Comparison of ENCODE assay signal across 8 mouse cellular contexts in genomic region chr19:15667889-15668623, GRCm38 (mm10).
DNase-seq lines count a peak whose midpoint lies in the region; ATAC-seq lines count a peak whose summit lies in the region.

No protein-coding gene starts in this region.

- H3K9me3 ChIP-seq in lung, embryonic 15.5 days, result no peaks in the 10 kb centered on the region
- H3K9me3 ChIP-seq in stomach, embryonic 16.5 days (replicated peaks; ENCODE audit: control insufficient read depth, low read length), result no peaks in the 10 kb centered on the region

- H3K9ac ChIP-seq in lung, embryonic 15.5 days, result no peak overlapping the region
- H3K9ac ChIP-seq in stomach, embryonic 16.5 days (ENCODE audit: low read length), result no peak overlapping the region

- H3K27me3 ChIP-seq in lung, embryonic 15.5 days, result no peaks in the 10 kb centered on the region
- no peaks in the 10 kb centered on the region for H3K27me3 ChIP-seq in stomach, embryonic 16.5 days (ENCODE audit: control insufficient read depth, insufficient read depth, low read length)

- no peak overlapping the region for H3K4me2 ChIP-seq in lung, embryonic 15.5 days
- no peak overlapping the region for H3K4me2 ChIP-seq in stomach, embryonic 16.5 days (ENCODE audit: low read depth, low read length)

- no peak for DNase-seq in lung, postnatal 4 days
- DNase-seq in cerebellum, postnatal 14 days, result peak; percentile 82 to 88
- peak; percentile 72 for DNase-seq in gastrocnemius, postnatal 25 days
- DNase-seq in layer of hippocampus, postnatal 14 days (ENCODE audit: low spot score in 2 of 2), result peak; percentile 40 to 54
- DNase-seq in heart, postnatal 14 days, result no peak
- DNase-seq in frontal cortex, postnatal 10 days (ENCODE audit: low spot score in 2 of 2), result no peak

- ATAC-seq in lung, embryonic 15.5 days (ENCODE audit: borderline replicate concordance, extremely low read depth, low FRiP score, low TSS enrichment), result peak; percentile 23; the same call in 1 of the 2 replicates
- ATAC-seq in stomach, embryonic 16.5 days (ENCODE audit: insufficient read depth, low FRiP score), result no peak

- no peak overlapping the region for H3K4me3 ChIP-seq in lung, embryonic 15.5 days
- no peak overlapping the region for H3K4me3 ChIP-seq in stomach, embryonic 16.5 days (replicated peaks; ENCODE audit: low read length)

- no peaks in the 10 kb centered on the region for H3K36me3 ChIP-seq in lung, embryonic 15.5 days
- no peaks in the 10 kb centered on the region for H3K36me3 ChIP-seq in stomach, embryonic 16.5 days (ENCODE audit: control insufficient read depth, insufficient read depth, low read length)

- intact Hi-C loops in heart, postnatal 14 days (cut with DNase I), result no loop called here

- H3K4me1 ChIP-seq in lung, embryonic 15.5 days, result peaks cover 17% of the 10 kb centered on the region
- H3K4me1 ChIP-seq in stomach, embryonic 16.5 days (ENCODE audit: control insufficient read depth, insufficient read depth, low read length), result peaks cover 7% of the 10 kb centered on the region

- WGBS in lung, embryonic 15.5 days, result 26% methylated on average over 13 of the region's 13 CpGs
- WGBS in stomach, embryonic 16.5 days, result 32% methylated on average over 13 of the region's 13 CpGs

- H3K27ac ChIP-seq in lung, embryonic 15.5 days, result no peak overlapping the region
- peak overlapping the region; percentile 67 for H3K27ac ChIP-seq in stomach, embryonic 16.5 days (ENCODE audit: low read length)

Comparison
In these comparisons a context has a peak if more than half of its experiments do, and no peak if none do; other contexts are left out.
1. DNase-seq: peak in cerebellum, postnatal 14 days (2 of 2), gastrocnemius, postnatal 25 days (single experiment) and layer of hippocampus, postnatal 14 days (2 of 2); none in lung, postnatal 4 days (0 of 2), heart, postnatal 14 days (0 of 2) and frontal cortex, postnatal 10 days (0 of 2).